Mouse (Mus musculus) kidney, embryonic 14.5 days (tissue): ENCODE data around the gene Wdpcp. TPM values are rescaled to one million over a fixed set of nuclear protein-coding genes. Genes with fewer than 3 reads are reported as not detected.
A peak's percentile ranks its signal among the peaks of the same experiment; 100 is the strongest.
"Not testable (repeated sequence)": the region's sequence is repeated elsewhere in the genome, so short reads cannot be mapped to it uniquely, and the experiment has no call there.

Experiments used
- ATAC-seq: fragments of 200-750 bp; cut with Nextera tagmentation; 2 replicates; pipeline ENCODE4 v1.8.0; 2017; ENCODE audit warnings: moderate number of reproducible peaks, mild to moderate bottlenecking, moderate TSS enrichment, moderate library complexity; ENCODE audit not compliant: low FRiP score, low TSS enrichment
- H3K27ac ChIP-seq: fragments of 300-500 bp; sonication (generic); 2 replicates; pipeline ENCODE4 v1.5.1; 2014; ENCODE audit warnings: low read depth, mild to moderate bottlenecking, low read length, moderate library complexity, mixed read lengths
- H3K27me3 ChIP-seq: fragments of 300-500 bp; sonication (generic); 2 replicates; pipeline ENCODE4 v1.6.1; 2014; ENCODE audit warnings: mild to moderate bottlenecking, low read length; ENCODE audit not compliant: control insufficient read depth, insufficient read depth
- H3K36me3 ChIP-seq: fragments of 300-500 bp; sonication (generic); 2 replicates; pipeline ENCODE4 v1.6.1; 2014; ENCODE audit warnings: low read length, mixed read lengths; ENCODE audit not compliant: control insufficient read depth, insufficient read depth
- H3K4me1 ChIP-seq: fragments of 300-500 bp; sonication (generic); 2 replicates; pipeline ENCODE4 v1.6.1; 2014; ENCODE audit warnings: low read length, mixed read lengths; ENCODE audit not compliant: control insufficient read depth, insufficient read depth
- H3K4me2 ChIP-seq: fragments of 300-500 bp; sonication (generic); replicated peaks from 2 replicates; pipeline ENCODE4 v1.6.1; 2014; ENCODE audit warnings: low read depth, mild to moderate bottlenecking, low read length
- H3K4me3 ChIP-seq: fragments of 300-500 bp; sonication (generic); 2 replicates; pipeline ENCODE4 v1.5.1; 2014; ENCODE audit warnings: mild to moderate bottlenecking, low read length
- H3K9ac ChIP-seq: fragments of 300-500 bp; sonication (generic); 2 replicates; pipeline ENCODE4 v1.6.1; 2014; ENCODE audit warnings: low read depth, mild to moderate bottlenecking, low read length, moderate library complexity
- H3K9me3 ChIP-seq: fragments of 300-500 bp; sonication (generic); 2 replicates; pipeline ENCODE4 v1.6.1; 2016; ENCODE audit warnings: low read length; ENCODE audit not compliant: control insufficient read depth
- WGBS: fragments of 180-500 bp; shearing (Covaris S2); extraction: QIAGEN DNeasy Blood & Tissue Kit; methylation state at CpG from one replicate; pipeline ENCODE4 v1.1.7; 2014; 5-methylcytosine and 5-hydroxymethylcytosine counted together
- polyA plus RNA-seq: library from polyadenylated mRNA; unstranded; fragments of >200 nt; fragmentation: Nextera tagmentation; extraction: Ambion mirVana; gene quantifications from 2 replicates; pipeline ENCODE4 v1.2.1, GENCODE M21; 2014

Gene Wdpcp
- 6.7 and 11.4 TPM in 2 replicates for polyA plus RNA-seq

GRCm38 (mm10) chr11:21571700-21572381 lies at the start of gene Wdpcp, which contains the start of gene Mdh1:
Gene Wdpcp (plus strand): TSS chr11:21572235.
Gene Mdh1 (minus strand): TSS chr11:21572367.
- Histone ChIP-seq H3K4me1 (peaks cover 19% of the 10 kb centered on the region), H3K27ac (peak within 1 kb of the TSS; percentile 82), H3K9me3 (no peaks in the 10 kb centered on the region), H3K4me3 (peak within 1 kb of the TSS; percentile 77), H3K27me3 (no peaks in the 10 kb centered on the region), H3K36me3 (no peaks in the 10 kb centered on the region), H3K4me2 (peak within 1 kb of the TSS; percentile 70), H3K9ac (peak within 1 kb of the TSS; percentile 74)
- WGBS = under 1% methylated on average over 42 of the region's 42 CpGs
- ATAC-seq = peak; percentile 99

- 55% methylated on average over 2 of the region's 2 CpGs for WGBS
Observed at GRCm38 (mm10) chr11:21528676-21529394, 43.2 kb upstream of the Wdpcp start.

GRCm38 (mm10) chr11:21530856-21531255 lies 41.2 kb upstream of the Wdpcp start:
- H3K27ac ChIP-seq, H3K9ac ChIP-seq, H3K4me2 ChIP-seq, H3K9me3 ChIP-seq, H3K4me1 ChIP-seq, H3K4me3 ChIP-seq, H3K27me3 ChIP-seq, H3K36me3 ChIP-seq, ATAC-seq: not testable (repeated sequence)
- WGBS = 82% methylated on average over 2 of the region's 2 CpGs

More at GRCm38 (mm10) chr11:21528676-21529394, 43.2 kb upstream of the Wdpcp start:
- no peak overlapping the region for H3K9ac ChIP-seq
- no peaks in the 10 kb centered on the region for H3K4me1 ChIP-seq
- 0 out of 2 replicates have a peak overlapping the region, but pooled peaks have one; percentile 17 for H3K27ac ChIP-seq
- H3K9me3 ChIP-seq = no peaks in the 10 kb centered on the region
- H3K27me3 ChIP-seq = no peaks in the 10 kb centered on the region
- no peaks in the 10 kb centered on the region for H3K36me3 ChIP-seq
- peak; percentile 83 for ATAC-seq
- no peak overlapping the region for H3K4me2 ChIP-seq
- no peak overlapping the region for H3K4me3 ChIP-seq

GRCm38 (mm10) chr11:21540072-21540471 lies 32.0 kb upstream of the Wdpcp start:
- 31% methylated on average over 2 of the region's 2 CpGs for WGBS

GRCm38 (mm10) chr11:21540622-21541021 lies 31.4 kb upstream of the Wdpcp start:
- H3K4me3 ChIP-seq = no peak overlapping the region
- ATAC-seq = no peak
- no peak overlapping the region for H3K4me2 ChIP-seq
- no peak overlapping the region for H3K9ac ChIP-seq
- no peaks in the 10 kb centered on the region for H3K27me3 ChIP-seq
- H3K9me3 ChIP-seq = no peaks in the 10 kb centered on the region
- H3K27ac ChIP-seq = no peak overlapping the region
- H3K4me1 ChIP-seq = no peaks in the 10 kb centered on the region
- no peaks in the 10 kb centered on the region for H3K36me3 ChIP-seq
- 93% methylated on average over 2 of the region's 2 CpGs for WGBS

More at GRCm38 (mm10) chr11:21540072-21540471, 32.0 kb upstream of the Wdpcp start:
- no peak overlapping the region for H3K27ac ChIP-seq
- no peaks in the 10 kb centered on the region for H3K4me1 ChIP-seq
- H3K36me3 ChIP-seq = no peaks in the 10 kb centered on the region
- no peaks in the 10 kb centered on the region for H3K9me3 ChIP-seq
- no peak overlapping the region for H3K4me2 ChIP-seq
- no peaks in the 10 kb centered on the region for H3K27me3 ChIP-seq
- no peak for ATAC-seq
- H3K9ac ChIP-seq = no peak overlapping the region
- H3K4me3 ChIP-seq = no peak overlapping the region

GRCm38 (mm10) chr11:21542731-21543130 lies 29.3 kb upstream of the Wdpcp start:
- Histone ChIP-seq H3K4me1 (no peaks in the 10 kb centered on the region), H3K36me3 (no peaks in the 10 kb centered on the region), H3K27ac (no peak overlapping the region), H3K9ac (no peak overlapping the region), H3K4me3 (no peak overlapping the region), H3K9me3 (no peaks in the 10 kb centered on the region), H3K4me2 (no peak overlapping the region), H3K27me3 (no peaks in the 10 kb centered on the region)
- no peak for ATAC-seq
- 87% methylated on average over 5 of the region's 5 CpGs for WGBS

GRCm38 (mm10) chr11:21545021-21545420 lies 27.0 kb upstream of the Wdpcp start:
- Histone ChIP-seq H3K9ac (no peak overlapping the region), H3K27me3 (no peaks in the 10 kb centered on the region), H3K27ac (no peak overlapping the region), H3K36me3 (no peaks in the 10 kb centered on the region), H3K9me3 (no peaks in the 10 kb centered on the region), H3K4me3 (no peak overlapping the region), H3K4me1 (no peaks in the 10 kb centered on the region), H3K4me2 (no peak overlapping the region)
- 74% methylated on average over 2 of the region's 2 CpGs for WGBS
- ATAC-seq = no peak

- Histone ChIP-seq H3K36me3 (no peaks in the 10 kb centered on the region), H3K4me2 (no peak overlapping the region), H3K9me3 (no peaks in the 10 kb centered on the region), H3K9ac (no peak overlapping the region), H3K27me3 (no peaks in the 10 kb centered on the region), H3K4me3 (no peak overlapping the region), H3K27ac (no peak overlapping the region), H3K4me1 (no peaks in the 10 kb centered on the region)
- no peak for ATAC-seq
Observed at GRCm38 (mm10) chr11:21545951-21546350, 26.1 kb upstream of the Wdpcp start.

GRCm38 (mm10) chr11:21546671-21547070 lies 25.4 kb upstream of the Wdpcp start:
- no peak overlapping the region for H3K4me3 ChIP-seq
- no peak overlapping the region for H3K27ac ChIP-seq
- 67% methylated on average over 1 of the region's 1 CpGs for WGBS
- no peaks in the 10 kb centered on the region for H3K27me3 ChIP-seq
- H3K4me1 ChIP-seq = no peaks in the 10 kb centered on the region
- no peak overlapping the region for H3K4me2 ChIP-seq
- H3K36me3 ChIP-seq = no peaks in the 10 kb centered on the region
- H3K9ac ChIP-seq = no peak overlapping the region
- ATAC-seq = no peak
- no peaks in the 10 kb centered on the region for H3K9me3 ChIP-seq
